Mouse (Mus musculus): Measurements from ENCODE around the gene Gm49661. TPM values are rescaled to one million over a fixed set of nuclear protein-coding genes. Genes with fewer than 3 reads are reported as not detected.

Gene Gm49661
- not detected in 2 replicates for polyA plus RNA-seq (2015; fragmentation: Nextera tagmentation; extraction: Ambion mirVana)

GRCm38 (mm10) chr8:84969241-84970134, at the start of gene Gm49661, which contains the start of the genes Prdx2 and Rnaseh2a:
Gene Gm49661 (minus strand): TSS chr8:84969433.
Gene Prdx2 (plus strand): TSS chr8:84969587.
Gene Rnaseh2a (minus strand): TSS chr8:84969767.
- Histone ChIP-seq H3K9ac (replicated peaks) (peak within 1 kb of the TSS; percentile 96), H3K4me3 (replicated peaks) (peak within 1 kb of the TSS; percentile 77), H3K9me3 (no peaks in the 10 kb centered on the region), H3K36me3 (peaks cover 36% of the 10 kb centered on the region), H3K27ac (peak within 1 kb of the TSS; percentile 85), H3K4me2 (replicated peaks) (peak within 1 kb of the TSS; percentile 88), H3K27me3 (no peaks in the 10 kb centered on the region), H3K4me1 (replicated peaks) (peaks cover 56% of the 10 kb centered on the region)
- peak; percentile 75 for ATAC-seq
- WGBS = under 1% methylated on average over 56 of the region's 56 CpGs

GRCm38 (mm10) chr8:85017209-85017608, 48.0 kb upstream of the Gm49661 start:
- peaks cover 54% of the 10 kb centered on the region for H3K36me3 ChIP-seq
- H3K4me2 ChIP-seq (replicated peaks) = no peak overlapping the region
- peaks cover 14% of the 10 kb centered on the region; the same call in 1 of the 2 replicates for H3K4me1 ChIP-seq (replicated peaks)
- H3K27me3 ChIP-seq = peaks cover 27% of the 10 kb centered on the region
- no peaks in the 10 kb centered on the region for H3K9me3 ChIP-seq
- no peak overlapping the region for H3K4me3 ChIP-seq (replicated peaks)
- no peak overlapping the region for H3K9ac ChIP-seq (replicated peaks)
- 0 out of 2 replicates have a peak, but pooled peaks have one; percentile 15 for ATAC-seq
- no peak overlapping the region; the same call in 1 of the 2 replicates for H3K27ac ChIP-seq
- WGBS = 26% methylated on average over 5 of the region's 5 CpGs

- Histone ChIP-seq H3K9ac (replicated peaks) (no peak overlapping the region), H3K27me3 (peaks cover 32% of the 10 kb centered on the region), H3K4me2 (replicated peaks) (no peak overlapping the region), H3K9me3 (no peaks in the 10 kb centered on the region), H3K27ac (no peak overlapping the region), H3K4me1 (replicated peaks) (peaks cover 14% of the 10 kb centered on the region; the same call in 1 of the 2 replicates), H3K4me3 (replicated peaks) (no peak overlapping the region), H3K36me3 (peaks cover 49% of the 10 kb centered on the region)
- ATAC-seq = no peak
- 68% methylated on average over 10 of the region's 10 CpGs for WGBS
These were observed 47.5 kb upstream of the Gm49661 start for GRCm38 (mm10) chr8:85016724-85017123.

GRCm38 (mm10) chr8:85014431-85014830, 45.2 kb upstream of the Gm49661 start, which contains the start of gene Best2:
Gene Best2 (minus strand): TSS chr8:85014531.
- peak within 1 kb of the TSS; percentile 34 for H3K4me3 ChIP-seq (replicated peaks)
- H3K4me2 ChIP-seq (replicated peaks) = peak within 1 kb of the TSS; percentile 67
- WGBS = 60% methylated on average over 1 of the region's 2 CpGs
- peaks cover 26% of the 10 kb centered on the region for H3K36me3 ChIP-seq
- peaks cover 48% of the 10 kb centered on the region for H3K27me3 ChIP-seq
- ATAC-seq = no peak
- no peaks in the 10 kb centered on the region for H3K9me3 ChIP-seq
- H3K9ac ChIP-seq (replicated peaks) = peak within 1 kb of the TSS; percentile 62; the same call in 1 of the 2 replicates
- H3K27ac ChIP-seq = no peak within 1 kb of the TSS
- H3K4me1 ChIP-seq (replicated peaks) = peaks cover 11% of the 10 kb centered on the region; the same call in 1 of the 2 replicates

GRCm38 (mm10) chr8:85013230-85013840, 44.1 kb upstream of the Gm49661 start:
- Histone ChIP-seq H3K4me3 (replicated peaks) (peak overlapping the region; percentile 34), H3K9ac (replicated peaks) (peak overlapping the region; percentile 62; the same call in 1 of the 2 replicates), H3K4me1 (replicated peaks) (peaks cover 11% of the 10 kb centered on the region; the same call in 1 of the 2 replicates), H3K27ac (no peak overlapping the region), H3K9me3 (no peaks in the 10 kb centered on the region), H3K27me3 (peaks cover 57% of the 10 kb centered on the region), H3K36me3 (peaks cover 15% of the 10 kb centered on the region), H3K4me2 (replicated peaks) (peak overlapping the region; percentile 67)
- peak; percentile 75 for ATAC-seq
- 6% methylated on average over 26 of the region's 26 CpGs for WGBS

GRCm38 (mm10) chr8:85011242-85011641, 42.0 kb upstream of the Gm49661 start:
- peaks cover 72% of the 10 kb centered on the region for H3K27me3 ChIP-seq
- WGBS = 15% methylated on average over 28 of the region's 28 CpGs

GRCm38 (mm10) chr8:85007686-85008085, 38.5 kb upstream of the Gm49661 start:
- ATAC-seq = no peak

More at GRCm38 (mm10) chr8:85011242-85011641, 42.0 kb upstream of the Gm49661 start:
- no peaks in the 10 kb centered on the region for H3K36me3 ChIP-seq
- H3K9me3 ChIP-seq = no peaks in the 10 kb centered on the region
- no peak overlapping the region for H3K27ac ChIP-seq
- peaks cover 7% of the 10 kb centered on the region; the same call in 1 of the 2 replicates for H3K4me1 ChIP-seq (replicated peaks)
- no peak for ATAC-seq
- H3K4me3 ChIP-seq (replicated peaks) = no peak overlapping the region
- no peak overlapping the region for H3K4me2 ChIP-seq (replicated peaks)
- no peak overlapping the region for H3K9ac ChIP-seq (replicated peaks)

GRCm38 (mm10) chr8:84997649-84998295, 28.5 kb upstream of the Gm49661 start:
- peak overlapping the region; percentile 15; the same call in 1 of the 2 replicates for H3K4me3 ChIP-seq (replicated peaks)
- no peak overlapping the region for H3K27ac ChIP-seq
- peak overlapping the region; percentile 46 for H3K4me2 ChIP-seq (replicated peaks)
- 1% methylated on average over 17 of the region's 19 CpGs for WGBS
- no peaks in the 10 kb centered on the region for H3K9me3 ChIP-seq
- peak overlapping the region; percentile 49; the same call in 1 of the 2 replicates for H3K9ac ChIP-seq (replicated peaks)
- H3K27me3 ChIP-seq = peaks cover 22% of the 10 kb centered on the region
- peak; percentile 85 for ATAC-seq
- peaks cover 15% of the 10 kb centered on the region for H3K36me3 ChIP-seq
- H3K4me1 ChIP-seq (replicated peaks) = peaks cover 16% of the 10 kb centered on the region

More at GRCm38 (mm10) chr8:85007686-85008085, 38.5 kb upstream of the Gm49661 start:
- Histone ChIP-seq H3K9ac (replicated peaks) (no peak overlapping the region), H3K27me3 (peaks cover 50% of the 10 kb centered on the region), H3K27ac (no peak overlapping the region), H3K9me3 (no peaks in the 10 kb centered on the region), H3K36me3 (peaks cover 3% of the 10 kb centered on the region), H3K4me3 (replicated peaks) (no peak overlapping the region), H3K4me1 (replicated peaks) (no peaks in the 10 kb centered on the region), H3K4me2 (replicated peaks) (no peak overlapping the region)
- WGBS = 15% methylated on average over 25 of the region's 25 CpGs

- ATAC-seq = 0 out of 2 replicates have a peak, but pooled peaks have one; percentile 17
- no peak overlapping the region for H3K4me2 ChIP-seq (replicated peaks)
- peaks cover 11% of the 10 kb centered on the region; the same call in 1 of the 2 replicates for H3K36me3 ChIP-seq
- H3K4me3 ChIP-seq (replicated peaks) = no peak overlapping the region
- H3K9me3 ChIP-seq = no peaks in the 10 kb centered on the region
- H3K27me3 ChIP-seq = peaks cover 22% of the 10 kb centered on the region
- H3K9ac ChIP-seq (replicated peaks) = no peak overlapping the region
- H3K4me1 ChIP-seq (replicated peaks) = peaks cover 16% of the 10 kb centered on the region
- 72% methylated on average over 5 of the region's 5 CpGs for WGBS
- no peak overlapping the region for H3K27ac ChIP-seq
These were observed 27.7 kb upstream of the Gm49661 start for GRCm38 (mm10) chr8:84996978-84997377.

- no peak overlapping the region for H3K4me2 ChIP-seq (replicated peaks)
- H3K27me3 ChIP-seq = peaks cover 22% of the 10 kb centered on the region
- H3K27ac ChIP-seq = no peak overlapping the region
- H3K36me3 ChIP-seq = peaks cover 6% of the 10 kb centered on the region; the same call in 1 of the 2 replicates
- no peaks in the 10 kb centered on the region for H3K9me3 ChIP-seq
- no peak for ATAC-seq
- H3K9ac ChIP-seq (replicated peaks) = 0 out of 2 replicates have a peak overlapping the region, but pooled peaks have one; percentile 46
- WGBS = 20% methylated on average over 25 of the region's 25 CpGs
- H3K4me3 ChIP-seq (replicated peaks) = no peak overlapping the region
- peaks cover 22% of the 10 kb centered on the region for H3K4me1 ChIP-seq (replicated peaks)
These were observed 26.4 kb upstream of the Gm49661 start for GRCm38 (mm10) chr8:84995680-84996079.

- Histone ChIP-seq H3K27me3 (peaks cover 22% of the 10 kb centered on the region), H3K4me1 (replicated peaks) (peaks cover 25% of the 10 kb centered on the region), H3K36me3 (peaks cover 6% of the 10 kb centered on the region; the same call in 1 of the 2 replicates), H3K9me3 (no peaks in the 10 kb centered on the region), H3K4me3 (replicated peaks) (no peak overlapping the region), H3K4me2 (replicated peaks) (no peak overlapping the region), H3K9ac (replicated peaks) (no peak overlapping the region), H3K27ac (no peak overlapping the region)
- no peak for ATAC-seq
- WGBS = 94% methylated on average over 9 of the region's 9 CpGs
These were observed 25.1 kb upstream of the Gm49661 start for GRCm38 (mm10) chr8:84994375-84994774.
